Mouse (Mus musculus): ENCODE measurements around the gene Trim11. TPM values are rescaled to one million over a fixed set of nuclear protein-coding genes. Genes with fewer than 3 reads are reported as not detected.

Gene Trim11
- total RNA-seq, 2 experiments from 2014 or later = 29.1 to 30.4 TPM

- no peak for DNase-seq (ENCODE audit: low spot score in 2 of 2)
These were observed 1.3 kb downstream of the Trim11 start for GRCm38 (mm10) chr11:58979183-58979582.

GRCm38 (mm10) chr11:58979661-58980060, 1.8 kb downstream of the Trim11 start:
- no peak for DNase-seq (ENCODE audit: low spot score in 2 of 2)

- DNase-seq (ENCODE audit: low spot score in 2 of 2) = no peak
These were observed 2.6 kb downstream of the Trim11 start for GRCm38 (mm10) chr11:58980381-58980990.

GRCm38 (mm10) chr11:58981541-58982447, 3.9 kb downstream of the Trim11 start:
- peak; percentile 79 for DNase-seq (ENCODE audit: low spot score in 2 of 2)

- no peak for DNase-seq (ENCODE audit: low spot score in 2 of 2)
These were observed 4.7 kb downstream of the Trim11 start for GRCm38 (mm10) chr11:58982471-58983097.

GRCm38 (mm10) chr11:58983691-58984341, 5.9 kb downstream of the Trim11 start:
- no peak for DNase-seq (ENCODE audit: low spot score in 2 of 2)

- no peak for DNase-seq (ENCODE audit: low spot score in 2 of 2)
These were observed 6.8 kb downstream of the Trim11 start for GRCm38 (mm10) chr11:58984657-58985056.

GRCm38 (mm10) chr11:58985299-58985917, 7.5 kb downstream of the Trim11 start:
- no peak for DNase-seq (ENCODE audit: low spot score in 2 of 2)

GRCm38 (mm10) chr11:58989166-58989565, 11.3 kb downstream of the Trim11 start:
- no peak for DNase-seq (ENCODE audit: low spot score in 2 of 2)

GRCm38 (mm10) chr11:58990141-58990540, 12.2 kb downstream of the Trim11 start:
- DNase-seq (ENCODE audit: low spot score in 2 of 2) = no peak

- DNase-seq (ENCODE audit: low spot score in 2 of 2) = no peak
These were observed 12.9 kb downstream of the Trim11 start for GRCm38 (mm10) chr11:58990794-58991193.

GRCm38 (mm10) chr11:58991911-58992310, 14.0 kb downstream of the Trim11 start:
- DNase-seq (ENCODE audit: low spot score in 2 of 2) = no peak

GRCm38 (mm10) chr11:58993091-58993670, 15.3 kb downstream of the Trim11 start:
- no peak for DNase-seq (ENCODE audit: low spot score in 2 of 2)

- no peak for DNase-seq (ENCODE audit: low spot score in 2 of 2)
These were observed 16.5 kb downstream of the Trim11 start for GRCm38 (mm10) chr11:58994337-58994826.

- DNase-seq (ENCODE audit: low spot score in 2 of 2) = no peak
These were observed 17.3 kb downstream of the Trim11 start for GRCm38 (mm10) chr11:58995061-58995806.

- DNase-seq (ENCODE audit: low spot score in 2 of 2) = no peak
These were observed 18.0 kb downstream of the Trim11 start for GRCm38 (mm10) chr11:58995807-58996370.

- no peak for DNase-seq (ENCODE audit: low spot score in 2 of 2)
These were observed 19.6 kb downstream of the Trim11 start for GRCm38 (mm10) chr11:58997541-58997940.

GRCm38 (mm10) chr11:58999158-58999557, 21.3 kb downstream of the Trim11 start:
- no peak for DNase-seq (ENCODE audit: low spot score in 2 of 2)

GRCm38 (mm10) chr11:58999830-59000229, 21.9 kb downstream of the Trim11 start:
- no peak for DNase-seq (ENCODE audit: low spot score in 2 of 2)

Measured in layer of hippocampus, adult 18-20 months (tissue).